Mouse (Mus musculus): ENCODE measurements around the gene Ubn1. TPM values are rescaled to one million over a fixed set of nuclear protein-coding genes. Genes with fewer than 3 reads are reported as not detected.

The Ubn1 gene
- polyA plus RNA-seq (2012; rRNA removed) (37.9 and 46.9 TPM in 2 replicates), polyA plus RNA-seq (2014; fragmentation: Nextera tagmentation; extraction: Ambion mirVana) (25.7 and 29.0 TPM in 2 replicates)

DNA sequence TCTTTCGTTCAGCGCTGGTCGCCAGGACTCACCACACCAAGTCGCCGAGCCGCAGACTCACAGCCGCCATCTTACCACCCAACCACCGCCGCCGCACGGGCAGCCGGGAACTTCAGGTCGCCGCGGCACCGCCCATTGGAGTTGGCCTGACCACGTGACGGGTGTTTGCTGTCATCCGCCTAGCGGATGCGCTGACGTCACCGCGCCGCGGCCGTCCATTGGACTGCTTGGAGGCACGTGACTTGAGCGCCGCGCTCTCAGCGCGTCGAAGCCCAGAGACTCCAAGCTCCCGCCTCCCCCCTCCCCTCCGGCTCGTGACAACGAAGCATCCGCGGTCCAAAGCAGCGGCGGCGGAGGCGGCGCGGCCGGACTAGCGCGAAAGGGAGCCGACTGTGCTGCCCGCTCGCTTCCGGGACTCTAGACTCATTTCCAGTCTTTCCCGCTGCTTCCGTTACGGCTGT lies at the start of gene Ubn1, which contains the start of gene Glyr1:
Gene Ubn1, plus strand, starts transcription at position 284 of the 461 bp plus-strand sequence.
Gene Glyr1, minus strand, starts transcription at position 90 of the 461 bp plus-strand sequence.
- DNase-seq (ENCODE audit: low spot score): peak; percentile 99
- TF ChIP-seq POLR2A (IDR thresholded peaks at IDR 0.05; ENCODE audit: borderline replicate concordance, extremely low read depth, insufficient read depth, insufficient read length): no peak
- Histone ChIP-seq H3K36me3 (ENCODE audit: control insufficient read depth, insufficient read depth, low read length) (peaks cover 41% of the 10 kb centered on the region), H3K27me3 (ENCODE audit: control insufficient read depth, insufficient read depth, low read length) (no peaks in the 10 kb centered on the region), H3K27ac (replicated peaks; ENCODE audit: low read depth, low read length) (peak within 1 kb of the TSS; percentile 95), H3K9me3 (ENCODE audit: control insufficient read depth, low read length) (no peaks in the 10 kb centered on the region), H3K9ac (ENCODE audit: low read depth, low read length, severe bottlenecking) (peak within 1 kb of the TSS; percentile 88), H3K4me2 (replicated peaks; ENCODE audit: low read depth, low read length, severe bottlenecking) (peak within 1 kb of the TSS; percentile 84), H3K4me3 (replicated peaks; ENCODE audit: low read length) (peak within 1 kb of the TSS; percentile 99), H3K4me1 (ENCODE audit: control insufficient read depth, insufficient read depth, low read length) (peaks cover 17% of the 10 kb centered on the region)
- peak; percentile 99 for ATAC-seq (ENCODE audit: low FRiP score, low read depth)
- WGBS: under 1% methylated on average over 43 of the region's 56 CpGs

DNA sequence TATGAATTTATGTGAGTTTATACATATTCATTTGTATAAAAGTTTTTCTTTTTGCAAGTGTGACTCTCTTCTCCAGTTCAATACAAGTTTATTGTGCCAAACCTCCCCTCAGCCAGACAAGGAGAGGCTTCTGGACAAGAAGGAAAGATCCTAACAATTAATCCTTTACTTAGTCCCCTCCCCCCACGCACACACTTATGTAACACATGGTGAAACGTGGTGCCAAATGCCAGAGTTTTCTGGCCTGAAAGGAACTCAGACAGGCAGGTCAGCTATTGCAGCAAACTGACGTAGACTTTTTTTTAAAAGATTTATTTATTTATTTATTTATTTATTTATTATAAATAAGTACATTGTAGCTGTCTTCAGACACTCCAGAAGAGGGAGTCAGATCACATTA lies 49.2 kb upstream of the Ubn1 start:
- no peak overlapping the region for H3K27ac ChIP-seq (replicated peaks; ENCODE audit: low read depth, low read length)
- H3K4me2 ChIP-seq (replicated peaks; ENCODE audit: low read depth, low read length, severe bottlenecking): no peak overlapping the region
- H3K4me3 ChIP-seq (replicated peaks; ENCODE audit: low read length): no peak overlapping the region
- no peaks in the 10 kb centered on the region for H3K9me3 ChIP-seq (ENCODE audit: control insufficient read depth, low read length)
- no peaks in the 10 kb centered on the region for H3K4me1 ChIP-seq (ENCODE audit: control insufficient read depth, insufficient read depth, low read length)
- no peaks in the 10 kb centered on the region for H3K36me3 ChIP-seq (ENCODE audit: control insufficient read depth, insufficient read depth, low read length)
- DNase-seq (ENCODE audit: low spot score) (no peak), ATAC-seq (ENCODE audit: low FRiP score, low read depth) (no peak)
- H3K9ac ChIP-seq (ENCODE audit: low read depth, low read length, severe bottlenecking): no peak overlapping the region
- no peaks in the 10 kb centered on the region for H3K27me3 ChIP-seq (ENCODE audit: control insufficient read depth, insufficient read depth, low read length)
- 64% methylated on average over 3 of the region's 3 CpGs for WGBS
- TF ChIP-seq POLR2A (IDR thresholded peaks at IDR 0.05; ENCODE audit: borderline replicate concordance, extremely low read depth, insufficient read depth, insufficient read length): no peak

DNA sequence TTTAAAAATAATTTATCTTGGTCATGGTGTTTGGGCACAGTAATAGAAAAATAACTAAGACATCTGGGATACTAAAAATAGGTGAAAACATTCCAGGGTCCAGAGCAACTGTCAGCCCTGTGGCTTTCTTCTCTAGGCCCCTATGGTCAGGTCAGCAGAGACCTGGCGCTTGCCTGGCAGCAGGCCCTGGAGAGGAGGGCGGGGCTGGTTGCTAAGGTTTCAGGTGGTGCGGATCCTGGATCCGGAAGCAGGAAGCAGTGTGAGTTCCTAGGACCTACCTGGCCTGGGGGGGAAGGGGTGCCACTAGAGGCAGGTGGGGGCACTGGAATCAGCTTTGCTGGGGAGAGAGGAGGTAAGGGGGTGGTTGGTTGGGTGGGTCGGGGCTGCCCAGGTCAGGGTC lies 42.8 kb upstream of the Ubn1 start, which contains the start of gene Smim22:
Gene Smim22, plus strand, starts transcription at position 222 of the 400 bp plus-strand sequence.
- TF ChIP-seq POLR2A (IDR thresholded peaks at IDR 0.05; ENCODE audit: borderline replicate concordance, extremely low read depth, insufficient read depth, insufficient read length): no peak
- Histone ChIP-seq H3K27ac (replicated peaks; ENCODE audit: low read depth, low read length) (no peak within 1 kb of the TSS), H3K4me3 (replicated peaks; ENCODE audit: low read length) (no peak within 1 kb of the TSS), H3K4me1 (ENCODE audit: control insufficient read depth, insufficient read depth, low read length) (no peaks in the 10 kb centered on the region), H3K36me3 (ENCODE audit: control insufficient read depth, insufficient read depth, low read length) (peaks cover 9% of the 10 kb centered on the region; the same call in 1 of the 2 replicates), H3K9me3 (ENCODE audit: control insufficient read depth, low read length) (no peaks in the 10 kb centered on the region), H3K9ac (ENCODE audit: low read depth, low read length, severe bottlenecking) (no peak within 1 kb of the TSS), H3K27me3 (ENCODE audit: control insufficient read depth, insufficient read depth, low read length) (no peaks in the 10 kb centered on the region), H3K4me2 (replicated peaks; ENCODE audit: low read depth, low read length, severe bottlenecking) (no peak within 1 kb of the TSS)
- DNase-seq (ENCODE audit: low spot score): no peak
- ATAC-seq (ENCODE audit: low FRiP score, low read depth): no peak
- 55% methylated on average over 5 of the region's 5 CpGs for WGBS

DNA sequence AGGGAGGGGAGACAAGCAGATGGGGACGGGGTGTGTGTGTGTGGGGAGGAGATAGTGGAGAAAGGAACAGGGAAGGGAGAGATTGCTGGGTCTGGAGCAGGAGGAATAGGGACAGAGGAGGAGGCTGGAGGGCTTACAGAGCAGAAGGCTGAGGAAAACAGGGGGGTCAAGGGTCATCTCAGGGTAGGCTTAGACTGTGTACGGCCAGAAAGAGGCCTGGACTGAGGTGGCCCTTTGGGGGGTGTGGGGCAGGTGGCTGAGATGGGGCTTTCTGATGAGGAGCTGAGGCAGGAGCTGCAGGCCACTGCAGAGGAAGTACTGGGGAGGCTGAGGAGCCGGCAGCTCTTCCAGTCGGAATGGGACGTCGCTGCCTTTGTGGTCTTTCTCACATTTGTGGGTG lies 42.4 kb upstream of the Ubn1 start:
- H3K4me1 ChIP-seq (ENCODE audit: control insufficient read depth, insufficient read depth, low read length): peaks cover 4% of the 10 kb centered on the region; the same call in 1 of the 2 replicates
- DNase-seq (ENCODE audit: low spot score): no peak
- no peak for TF ChIP-seq POLR2A (IDR thresholded peaks at IDR 0.05; ENCODE audit: borderline replicate concordance, extremely low read depth, insufficient read depth, insufficient read length)
- H3K27me3 ChIP-seq (ENCODE audit: control insufficient read depth, insufficient read depth, low read length): no peaks in the 10 kb centered on the region
- peaks cover 9% of the 10 kb centered on the region; the same call in 1 of the 2 replicates for H3K36me3 ChIP-seq (ENCODE audit: control insufficient read depth, insufficient read depth, low read length)
- H3K4me2 ChIP-seq (replicated peaks; ENCODE audit: low read depth, low read length, severe bottlenecking): no peak overlapping the region
- H3K4me3 ChIP-seq (replicated peaks; ENCODE audit: low read length): no peak overlapping the region
- no peak overlapping the region for H3K9ac ChIP-seq (ENCODE audit: low read depth, low read length, severe bottlenecking)
- H3K27ac ChIP-seq (replicated peaks; ENCODE audit: low read depth, low read length): no peak overlapping the region
- 39% methylated on average over 6 of the region's 6 CpGs for WGBS
- ATAC-seq (ENCODE audit: low FRiP score, low read depth): no peak
- H3K9me3 ChIP-seq (ENCODE audit: control insufficient read depth, low read length): no peaks in the 10 kb centered on the region

DNA sequence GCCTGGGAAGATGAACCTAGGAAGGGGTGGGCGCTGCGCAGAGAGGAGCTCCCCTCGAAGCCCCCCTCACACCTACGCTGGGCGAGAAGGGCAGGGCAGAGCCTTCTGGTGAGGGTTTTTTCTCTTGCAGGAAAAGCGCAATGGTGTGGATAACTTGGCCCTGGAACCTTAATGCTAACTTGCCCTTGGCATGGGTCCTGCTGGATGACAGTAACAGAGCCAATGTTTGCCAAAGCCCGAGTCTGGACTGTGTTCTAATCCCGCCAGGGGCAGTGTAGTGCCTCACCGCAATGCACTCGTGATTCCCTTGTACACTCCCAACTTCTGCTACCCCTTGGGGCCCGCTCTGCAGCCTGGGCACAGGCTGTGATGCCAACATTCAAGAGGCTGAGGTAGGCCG lies 41.8 kb upstream of the Ubn1 start:
- peaks cover 6% of the 10 kb centered on the region; the same call in 1 of the 2 replicates for H3K4me1 ChIP-seq (ENCODE audit: control insufficient read depth, insufficient read depth, low read length)
- no peak overlapping the region for H3K4me2 ChIP-seq (replicated peaks; ENCODE audit: low read depth, low read length, severe bottlenecking)
- 81% methylated on average over 12 of the region's 12 CpGs for WGBS
- TF ChIP-seq POLR2A (IDR thresholded peaks at IDR 0.05; ENCODE audit: borderline replicate concordance, extremely low read depth, insufficient read depth, insufficient read length): no peak
- H3K4me3 ChIP-seq (replicated peaks; ENCODE audit: low read length): no peak overlapping the region
- H3K9me3 ChIP-seq (ENCODE audit: control insufficient read depth, low read length): no peaks in the 10 kb centered on the region
- no peak overlapping the region for H3K27ac ChIP-seq (replicated peaks; ENCODE audit: low read depth, low read length)
- no peak overlapping the region for H3K9ac ChIP-seq (ENCODE audit: low read depth, low read length, severe bottlenecking)
- H3K36me3 ChIP-seq (ENCODE audit: control insufficient read depth, insufficient read depth, low read length): peaks cover 9% of the 10 kb centered on the region; the same call in 1 of the 2 replicates
- ATAC-seq (ENCODE audit: low FRiP score, low read depth) (no peak), DNase-seq (ENCODE audit: low spot score) (no peak)
- H3K27me3 ChIP-seq (ENCODE audit: control insufficient read depth, insufficient read depth, low read length): no peaks in the 10 kb centered on the region

Measured in limb, embryonic 14.5 days (tissue).